Mouse (Mus musculus) skeletal muscle tissue, adult 2 months (tissue): Measurements from ENCODE around the gene 5430402E10Rik.
"Not testable (repeated sequence)": the region's sequence is repeated elsewhere in the genome, so short reads cannot be mapped to it uniquely, and the experiment has no call there.

Experiments used
- DNase-seq: peaks from one replicate; pipeline ENCODE4 v3.0.0-alpha.2; 2012; ENCODE audit warnings: low read depth, low spot score

5430402E10Rik gene

GRCm38 (mm10) chrX:77924962-77925361, at the start of gene 5430402E10Rik:
TSS of gene 5430402E10Rik (minus strand) at chrX:77925062.
- DNase-seq: not testable (repeated sequence)

- not testable (repeated sequence) for DNase-seq
Measured at GRCm38 (mm10) chrX:77880033-77880432, 44.8 kb downstream of the 5430402E10Rik start.
